Comparison of ENCODE assay signal across 11 mouse cellular contexts in the genomic region with DNA sequence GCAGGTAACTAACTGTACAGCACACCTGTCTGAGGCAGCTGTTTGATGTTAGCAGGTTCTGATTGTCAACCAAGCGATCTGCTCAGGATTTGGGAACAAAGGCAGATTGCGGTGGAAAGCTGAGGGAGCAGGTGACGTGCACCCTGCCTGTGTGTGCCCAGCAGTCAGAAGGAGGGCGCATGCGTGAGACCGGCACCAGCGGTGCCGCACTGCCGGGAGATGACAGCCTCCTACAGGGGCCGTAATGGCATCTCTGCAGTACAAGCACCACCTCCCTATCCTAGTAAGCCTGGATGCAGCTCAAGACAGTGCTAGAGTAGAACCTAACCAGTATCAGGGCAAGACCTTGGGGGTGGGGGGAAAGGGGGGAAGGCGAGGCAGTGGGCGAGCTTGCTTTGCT. TPM values are rescaled to one million over a fixed set of nuclear protein-coding genes. Genes with fewer than 3 reads are reported as not detected.
DNase-seq lines count a peak whose midpoint lies in the region; ATAC-seq and TF ChIP-seq lines count a peak whose summit lies in the region.
"Had no signal": no experiment of that assay in that cellular context is flagged by ENCODE, and none has a peak within 500 bp of the region (broad histone marks: within the 10 kb centered on the region; RNA-seq: fewer than 3 reads in every experiment).

No protein-coding gene starts in this region.

- TF ChIP-seq CTCF in lung, embryonic 14.5 days (IDR thresholded peaks at IDR 0.05; ENCODE audit: low read depth), result no peak

- H3K9me3 ChIP-seq in forebrain, embryonic 16.5 days (ENCODE audit: control insufficient read depth, low read length), result no peaks in the 10 kb centered on the region
- no peaks in the 10 kb centered on the region for H3K9me3 ChIP-seq in forebrain, embryonic 12.5 days
- no peaks in the 10 kb centered on the region for H3K9me3 ChIP-seq in lung, embryonic 14.5 days (ENCODE audit: low read depth, low read length)
- H3K9me3 ChIP-seq: embryonic facial prominence, embryonic 12.5 days had no signal

- DNase-seq in lung, embryonic 14.5 days, result no peak
- no peak for DNase-seq in lung, postnatal 10 days
- DNase-seq in brain, adult 2 months (ENCODE audit: low read depth, low spot score), result peak; percentile 59
- DNase-seq in left cerebral cortex, postnatal 4 days, result peak; percentile 34
- no peak for DNase-seq in embryo, embryonic 11 days
- DNase-seq in gastrocnemius, postnatal 36 days, result no peak

- WGBS in forebrain, embryonic 16.5 days, result 81% methylated on average over 12 of the region's 12 CpGs
- WGBS in forebrain, embryonic 12.5 days, result 86% methylated on average over 12 of the region's 12 CpGs
- WGBS in lung, embryonic 14.5 days, result 62% methylated on average over 12 of the region's 12 CpGs

- no peak overlapping the region for H3K4me3 ChIP-seq in forebrain, embryonic 16.5 days (replicated peaks; ENCODE audit: low read length)
- H3K4me3 ChIP-seq in forebrain, embryonic 12.5 days (replicated peaks), result no peak overlapping the region
- no peak overlapping the region for H3K4me3 ChIP-seq in lung, embryonic 14.5 days (ENCODE audit: low read depth, low read length)
- H3K4me3 ChIP-seq: embryonic facial prominence, embryonic 12.5 days had no signal

- H3K4me2 ChIP-seq in forebrain, embryonic 16.5 days (ENCODE audit: low read length), result no peak overlapping the region
- H3K4me2 ChIP-seq in forebrain, embryonic 12.5 days, result no peak overlapping the region
- peak overlapping the region; percentile 25; the same call in 1 of the 2 replicates for H3K4me2 ChIP-seq in lung, embryonic 14.5 days
- H3K4me2 ChIP-seq: embryonic facial prominence, embryonic 12.5 days had no signal

- intact Hi-C loops in left cerebral cortex, postnatal 4 days (cut with DNase I), result no loop called here
- intact Hi-C loops in gastrocnemius, postnatal 36 days (cut with DNase I), result no loop called here

- no peak overlapping the region; the same call in 1 of the 2 replicates for H3K9ac ChIP-seq in forebrain, embryonic 16.5 days (replicated peaks; ENCODE audit: low read depth, low read length)
- no peak overlapping the region for H3K9ac ChIP-seq in forebrain, embryonic 12.5 days
- peak overlapping the region; percentile 23; the same call in 1 of the 2 replicates for H3K9ac ChIP-seq in lung, embryonic 14.5 days
- H3K9ac ChIP-seq: embryonic facial prominence, embryonic 12.5 days had no signal

- H3K27ac ChIP-seq in forebrain, embryonic 16.5 days (ENCODE audit: low read length), result no peak overlapping the region
- no peak overlapping the region for H3K27ac ChIP-seq in forebrain, embryonic 12.5 days
- no peak overlapping the region for H3K27ac ChIP-seq in lung, embryonic 14.5 days (ENCODE audit: low read depth)
- H3K27ac ChIP-seq: embryonic facial prominence, embryonic 12.5 days had no signal

- no peaks in the 10 kb centered on the region for H3K27me3 ChIP-seq in forebrain, embryonic 16.5 days (replicated peaks; ENCODE audit: control insufficient read depth, insufficient read depth, low read length)
- peaks cover 3% of the 10 kb centered on the region; the same call in 1 of the 2 replicates for H3K27me3 ChIP-seq in forebrain, embryonic 12.5 days
- H3K27me3 ChIP-seq in lung, embryonic 14.5 days (ENCODE audit: insufficient read depth, low read length), result no peaks in the 10 kb centered on the region
- H3K27me3 ChIP-seq: CH12.LX; embryonic facial prominence, embryonic 12.5 days had no signal

- no peaks in the 10 kb centered on the region for H3K36me3 ChIP-seq in forebrain, embryonic 16.5 days (ENCODE audit: control insufficient read depth, insufficient read depth)
- H3K36me3 ChIP-seq in forebrain, embryonic 12.5 days (replicated peaks), result no peaks in the 10 kb centered on the region
- no peaks in the 10 kb centered on the region for H3K36me3 ChIP-seq in lung, embryonic 14.5 days (ENCODE audit: insufficient read depth)
- H3K36me3 ChIP-seq: embryonic facial prominence, embryonic 12.5 days had no signal

- peak; percentile 28; the same call in 1 of the 2 replicates for ATAC-seq in forebrain, embryonic 16.5 days
- no peak for ATAC-seq in forebrain, embryonic 12.5 days (ENCODE audit: low FRiP score)
- no peak for ATAC-seq in lung, embryonic 14.5 days (ENCODE audit: insufficient read depth)

- peaks cover 7% of the 10 kb centered on the region for H3K4me1 ChIP-seq in forebrain, embryonic 16.5 days (replicated peaks; ENCODE audit: control insufficient read depth, insufficient read depth, low read length)
- peaks cover 20% of the 10 kb centered on the region for H3K4me1 ChIP-seq in forebrain, embryonic 12.5 days
- H3K4me1 ChIP-seq in lung, embryonic 14.5 days (ENCODE audit: insufficient read depth), result no peaks in the 10 kb centered on the region
- H3K4me1 ChIP-seq: embryonic facial prominence, embryonic 12.5 days had no signal

RNA-seq across cellular contexts. Expression of gene Pmfbp1, which starts 35.2 kb away (rescaled TPM):
- 0.06 and 0.18 TPM in 2 replicates for polyA plus RNA-seq in forebrain, embryonic 16.5 days (2015; fragmentation: Nextera tagmentation; extraction: Ambion mirVana)
- 0.28 and 0.40 TPM in 2 replicates for polyA plus RNA-seq in forebrain, embryonic 12.5 days (2016; fragmentation: Nextera tagmentation; extraction: Ambion mirVana)
- 0.07 and 0.08 TPM in 2 replicates for polyA plus RNA-seq in lung, embryonic 14.5 days (2014; fragmentation: Nextera tagmentation; extraction: Ambion mirVana)
- total RNA-seq in left cerebral cortex, postnatal 4 days (2021), result under 1 TPM in 1 of 2 experiments, not detected in 1; 0.12 TPM
- total RNA-seq in gastrocnemius, postnatal 36 days (2021), result not detected
- total RNA-seq: CH12.LX had no signal
- polyA plus RNA-seq: embryonic facial prominence, embryonic 12.5 days; large intestine, adult 2 months had no signal

Comparison
In these comparisons a context has a peak if more than half of its experiments do, and no peak if none do; other contexts are left out.
1. DNase-seq: peak in brain, adult 2 months (single experiment) and left cerebral cortex, postnatal 4 days (single experiment); none in lung, embryonic 14.5 days (single experiment), lung, postnatal 10 days (single experiment), embryo, embryonic 11 days (single experiment) and gastrocnemius, postnatal 36 days (0 of 2).